Mouse (Mus musculus) neural tube, embryonic 14.5 days (tissue): ENCODE measurements around the gene Mrrf. TPM values are rescaled to one million over a fixed set of nuclear protein-coding genes. Genes with fewer than 3 reads are reported as not detected.
"Not testable (repeated sequence)": the region's sequence is repeated elsewhere in the genome, so short reads cannot be mapped to it uniquely, and the experiment has no call there.

Experiments used
- ATAC-seq: fragments of 200-750 bp; cut with Nextera tagmentation; 2 replicates; pipeline ENCODE4 v1.8.0; 2017; ENCODE audit warnings: low read depth, mild to moderate bottlenecking, moderate TSS enrichment, moderate library complexity
- H3K27ac ChIP-seq: fragments of 300-500 bp; sonication (generic); 2 replicates; pipeline ENCODE4 v1.5.1; 2014; ENCODE audit warnings: low read depth, mild to moderate bottlenecking, control low read depth, low read length, moderate library complexity, mixed read lengths
- H3K27me3 ChIP-seq: fragments of 300-500 bp; sonication (generic); 2 replicates; pipeline ENCODE4 v1.6.1; 2014; ENCODE audit warnings: low read length; ENCODE audit not compliant: control insufficient read depth, insufficient read depth
- H3K36me3 ChIP-seq: fragments of 300-500 bp; sonication (generic); 2 replicates; pipeline ENCODE4 v1.6.1; 2014; ENCODE audit warnings: low read length, mixed read lengths; ENCODE audit not compliant: control insufficient read depth, insufficient read depth
- H3K4me1 ChIP-seq: fragments of 300-500 bp; sonication (generic); 2 replicates; pipeline ENCODE4 v1.6.1; 2014; ENCODE audit warnings: low read length; ENCODE audit not compliant: control insufficient read depth, insufficient read depth
- H3K4me2 ChIP-seq: fragments of 300-500 bp; sonication (generic); 2 replicates; pipeline ENCODE4 v1.6.1; 2014; ENCODE audit warnings: mild to moderate bottlenecking, low read depth, low read length, control low read depth
- H3K4me3 ChIP-seq: fragments of 300-500 bp; sonication (generic); 2 replicates; pipeline ENCODE4 v1.5.1; 2014; ENCODE audit warnings: low read depth, low read length, control low read depth, mixed read lengths
- H3K9ac ChIP-seq: fragments of 300-500 bp; sonication (generic); replicated peaks from 2 replicates; pipeline ENCODE4 v1.6.1; 2014; ENCODE audit warnings: low read depth, mild to moderate bottlenecking, control low read depth, low read length, mixed read lengths
- H3K9me3 ChIP-seq: fragments of 300-500 bp; sonication (generic); 2 replicates; pipeline ENCODE4 v1.6.1; 2016; ENCODE audit warnings: low read length; ENCODE audit not compliant: control insufficient read depth
- whole genome bisulfite sequencing: fragments of 180-500 bp; shearing (Covaris S2); extraction: QIAGEN DNeasy Blood & Tissue Kit; methylation state at CpG from one replicate; pipeline ENCODE4 v1.1.7; 2014; 5-methylcytosine and 5-hydroxymethylcytosine counted together
- polyA plus RNA-seq: library from polyadenylated mRNA; unstranded; fragments of >200 nt; fragmentation: Nextera tagmentation; extraction: Ambion mirVana; gene quantifications from 2 replicates; pipeline ENCODE4 v1.2.1, GENCODE M21; 2014

Mrrf gene
- polyA plus RNA-seq, 1 experiment from 2014 or later = 30.4 TPM

GRCm38 (mm10) chr2:36159336-36159735, 23.1 kb downstream of the Mrrf start:
- Histone ChIP-seq H3K27me3 (no peaks in the 10 kb centered on the region), H3K9ac (no peak overlapping the region), H3K4me3 (no peak overlapping the region), H3K36me3 (peaks cover 12% of the 10 kb centered on the region), H3K4me1 (no peaks in the 10 kb centered on the region), H3K4me2 (no peak overlapping the region), H3K27ac (no peak overlapping the region), H3K9me3 (no peaks in the 10 kb centered on the region)
- no peak for ATAC-seq
- WGBS = 93% methylated on average over 4 of the region's 4 CpGs

- no peaks in the 10 kb centered on the region for H3K9me3 ChIP-seq
- H3K4me1 ChIP-seq = no peaks in the 10 kb centered on the region
- H3K27me3 ChIP-seq = no peaks in the 10 kb centered on the region
- 77% methylated on average over 1 of the region's 1 CpGs for WGBS
- H3K4me3 ChIP-seq = no peak overlapping the region
- H3K27ac ChIP-seq = no peak overlapping the region
- no peak overlapping the region for H3K9ac ChIP-seq
- H3K36me3 ChIP-seq = no peaks in the 10 kb centered on the region
- no peak for ATAC-seq
- H3K4me2 ChIP-seq = no peak overlapping the region
Observed at GRCm38 (mm10) chr2:36167990-36168618, 31.9 kb downstream of the Mrrf start.

- Histone ChIP-seq H3K9ac (no peak overlapping the region), H3K4me1 (no peaks in the 10 kb centered on the region), H3K4me2 (no peak overlapping the region), H3K27me3 (no peaks in the 10 kb centered on the region), H3K9me3 (no peaks in the 10 kb centered on the region), H3K36me3 (no peaks in the 10 kb centered on the region), H3K4me3 (no peak overlapping the region), H3K27ac (no peak overlapping the region)
- ATAC-seq = no peak
- 88% methylated on average over 4 of the region's 4 CpGs for WGBS
Observed at GRCm38 (mm10) chr2:36169176-36169575, 33.0 kb downstream of the Mrrf start.

- Histone ChIP-seq H3K4me2 (no peak overlapping the region), H3K4me3 (no peak overlapping the region), H3K36me3 (peaks cover under 1% of the 10 kb centered on the region; the same call in 1 of the 2 replicates), H3K4me1 (no peaks in the 10 kb centered on the region), H3K27ac (no peak overlapping the region), H3K9ac (no peak overlapping the region), H3K9me3 (no peaks in the 10 kb centered on the region), H3K27me3 (no peaks in the 10 kb centered on the region)
- WGBS = 66% methylated on average over 4 of the region's 4 CpGs
- no peak for ATAC-seq
Observed at GRCm38 (mm10) chr2:36172136-36172535, 35.9 kb downstream of the Mrrf start.

GRCm38 (mm10) chr2:36172574-36172973, 36.4 kb downstream of the Mrrf start:
- H3K36me3 ChIP-seq = peaks cover 4% of the 10 kb centered on the region; the same call in 1 of the 2 replicates
- H3K27ac ChIP-seq = no peak overlapping the region
- H3K4me1 ChIP-seq = no peaks in the 10 kb centered on the region
- WGBS = 81% methylated on average over 3 of the region's 3 CpGs
- no peak overlapping the region for H3K4me3 ChIP-seq
- no peak overlapping the region for H3K4me2 ChIP-seq
- no peak for ATAC-seq
- no peak overlapping the region for H3K9ac ChIP-seq
- no peaks in the 10 kb centered on the region for H3K9me3 ChIP-seq
- H3K27me3 ChIP-seq = no peaks in the 10 kb centered on the region

GRCm38 (mm10) chr2:36179487-36179886, 43.3 kb downstream of the Mrrf start:
- no peaks in the 10 kb centered on the region for H3K4me1 ChIP-seq
- no peak overlapping the region for H3K27ac ChIP-seq
- no peak overlapping the region for H3K9ac ChIP-seq
- no peak overlapping the region for H3K4me3 ChIP-seq
- ATAC-seq = no peak
- no peaks in the 10 kb centered on the region for H3K9me3 ChIP-seq
- 82% methylated on average over 3 of the region's 3 CpGs for WGBS
- no peak overlapping the region for H3K4me2 ChIP-seq
- no peaks in the 10 kb centered on the region for H3K27me3 ChIP-seq
- peaks cover 5% of the 10 kb centered on the region; the same call in 1 of the 2 replicates for H3K36me3 ChIP-seq

GRCm38 (mm10) chr2:36181587-36182368, 45.6 kb downstream of the Mrrf start:
- H3K4me2 ChIP-seq, H3K4me1 ChIP-seq, ATAC-seq, H3K27me3 ChIP-seq, H3K9me3 ChIP-seq, H3K27ac ChIP-seq, H3K9ac ChIP-seq, H3K4me3 ChIP-seq, H3K36me3 ChIP-seq: not testable (repeated sequence)
- WGBS = 85% methylated on average over 4 of the region's 4 CpGs

- Histone ChIP-seq H3K4me2 (no peak overlapping the region), H3K9ac (no peak overlapping the region)
Observed at GRCm38 (mm10) chr2:36183278-36183677, 47.1 kb downstream of the Mrrf start.

GRCm38 (mm10) chr2:36184192-36184591, 48.0 kb downstream of the Mrrf start:
- no peak overlapping the region for H3K9ac ChIP-seq
- no peaks in the 10 kb centered on the region for H3K27me3 ChIP-seq
- no peaks in the 10 kb centered on the region for H3K9me3 ChIP-seq
- no peaks in the 10 kb centered on the region for H3K4me1 ChIP-seq
- no peak overlapping the region for H3K4me2 ChIP-seq
- H3K27ac ChIP-seq = no peak overlapping the region
- H3K36me3 ChIP-seq = no peaks in the 10 kb centered on the region
- H3K4me3 ChIP-seq = no peak overlapping the region
- 90% methylated on average over 2 of the region's 2 CpGs for WGBS
- ATAC-seq = no peak

More at GRCm38 (mm10) chr2:36183278-36183677, 47.1 kb downstream of the Mrrf start:
- H3K4me1 ChIP-seq = no peaks in the 10 kb centered on the region
- H3K27ac ChIP-seq = no peak overlapping the region
- H3K4me3 ChIP-seq = no peak overlapping the region
- ATAC-seq = no peak
- no peaks in the 10 kb centered on the region for H3K27me3 ChIP-seq
- WGBS = 79% methylated on average over 2 of the region's 2 CpGs
- no peaks in the 10 kb centered on the region for H3K9me3 ChIP-seq
- no peaks in the 10 kb centered on the region for H3K36me3 ChIP-seq
